Mouse (Mus musculus) CH12.LX (cell line): Measurements from ENCODE around the gene Eml5. TPM values are rescaled to one million over a fixed set of nuclear protein-coding genes. Genes with fewer than 3 reads are reported as not detected.

Experiments used
- DNase-seq: peaks from one replicate; pipeline ENCODE4 v3.0.0-alpha.2; 2013; ENCODE audit errors: extremely low read depth
- H3K27ac ChIP-seq: 2 replicates; pipeline ENCODE4 v1.5.1; 2012; ENCODE audit warnings: low read depth, mild to moderate bottlenecking, control low read depth, moderate library complexity; ENCODE audit not compliant: insufficient read depth
- H3K27me3 ChIP-seq: replicated peaks from 2 replicates; pipeline ENCODE3; 2012; ENCODE audit warnings: inconsistent platforms
- H3K36me3 ChIP-seq, 2 experiments: replicated peaks in 1 of 2; 2 replicates each; pipeline versions ENCODE3 to v1.6.1; 2012; ENCODE audit warnings: inconsistent platforms in 1 of 2, low read length in 1 of 2, mild to moderate bottlenecking in 1 of 2, mixed read lengths in 1 of 2, moderate library complexity in 1 of 2; ENCODE audit not compliant: control insufficient read depth in 1 of 2, insufficient read depth in 1 of 2
- H3K4me1 ChIP-seq, 2 experiments: 2 replicates each; pipeline ENCODE4 v1.6.1; 2012; ENCODE audit warnings: inconsistent platforms in 1 of 2, moderate library complexity in 1 of 2; ENCODE audit not compliant: insufficient read depth in 2 of 2, control insufficient read depth in 1 of 2
- H3K4me2 ChIP-seq: 2 replicates; pipeline ENCODE4 v1.6.1; 2012; ENCODE audit warnings: low read depth, mild to moderate bottlenecking, control low read depth; ENCODE audit not compliant: poor library complexity, insufficient read depth, severe bottlenecking
- H3K4me3 ChIP-seq, 3 experiments: fragments of 150-350 bp in 1 of 3; sonication (generic) in 1 of 3; replicated peaks in 1 of 3; 2 replicates each; pipeline versions ENCODE3 to v1.5.1; 2011 to 2012; ENCODE audit warnings: low read depth in 2 of 3, low read length in 2 of 3, mild to moderate bottlenecking in 2 of 3, moderate library complexity in 2 of 3, control low read depth in 1 of 3, improper control_type of control experiment in 1 of 3, inconsistent platforms in 1 of 3, mixed read lengths in 1 of 3; ENCODE audit not compliant: poor library complexity in 1 of 3
- H3K79me2 ChIP-seq: replicated peaks from 2 replicates; pipeline ENCODE4 v1.6.1; 2012; ENCODE audit warnings: mild to moderate bottlenecking, moderate library complexity; ENCODE audit not compliant: control insufficient read depth, poor library complexity, insufficient read depth, severe bottlenecking; ENCODE audit errors: extremely low read depth
- H3K9ac ChIP-seq: 2 replicates; pipeline ENCODE4 v1.6.1; 2012; ENCODE audit warnings: low read depth, mild to moderate bottlenecking, control low read depth, moderate library complexity; ENCODE audit not compliant: insufficient read depth
- H3K9me3 ChIP-seq: replicated peaks from 2 replicates; pipeline ENCODE3; 2012; ENCODE audit warnings: low read length, inconsistent platforms, mixed read lengths
- BHLHE40 ChIP-seq: IDR thresholded peaks from 2 replicates; pipeline ENCODE4 v1.6.1; 2011; ENCODE audit warnings: mild to moderate bottlenecking, low read depth, low read length, improper control_type of control experiment
- CTCF ChIP-seq, 2 experiments: IDR thresholded peaks in 1 of 2; conservative IDR thresholded peaks in 1 of 2; 2 replicates each; pipeline ENCODE4 v1.5.1; 2011 to 2012; ENCODE audit warnings: low read depth in 2 of 2, low read length in 2 of 2, improper control_type of control experiment in 1 of 2, inconsistent platforms in 1 of 2, mild to moderate bottlenecking in 1 of 2, moderate library complexity in 1 of 2
- ETS1 ChIP-seq: conservative IDR thresholded peaks from 2 replicates; pipeline ENCODE4 v1.6.1; 2012; ENCODE audit warnings: low read depth, mild to moderate bottlenecking, inconsistent platforms, low read length, improper control_type of control experiment, moderate library complexity
- HCFC1 ChIP-seq: IDR thresholded peaks from 2 replicates; pipeline ENCODE4 v1.6.1; 2012; ENCODE audit warnings: low read depth, mild to moderate bottlenecking, inconsistent platforms, low read length, improper control_type of control experiment
- JUN ChIP-seq: IDR thresholded peaks from 2 replicates; pipeline ENCODE4 v1.6.1; 2011; ENCODE audit warnings: low read depth, mild to moderate bottlenecking, low read length, improper control_type of control experiment, moderate library complexity; ENCODE audit not compliant: insufficient read depth
- JUND ChIP-seq: conservative IDR thresholded peaks from 2 replicates; pipeline ENCODE4 v1.6.1; 2011; ENCODE audit warnings: low read depth, low read length, improper control_type of control experiment
- MEF2A ChIP-seq: IDR thresholded peaks from 2 replicates; pipeline ENCODE4 v1.6.1; 2014; ENCODE audit warnings: low read depth, mild to moderate bottlenecking, inconsistent platforms, low read length, improper control_type of control experiment, borderline replicate concordance
- MXI1 ChIP-seq: IDR thresholded peaks from 2 replicates; pipeline ENCODE4 v1.6.1; 2011; ENCODE audit warnings: mild to moderate bottlenecking, low read depth, low read length, improper control_type of control experiment
- MYC ChIP-seq: IDR thresholded peaks from 2 replicates; pipeline ENCODE4 v1.6.1; 2011; ENCODE audit warnings: low read depth, mild to moderate bottlenecking, improper control_type of control experiment, low read length
- RAD21 ChIP-seq: IDR thresholded peaks from 2 replicates; pipeline ENCODE4 v1.6.1; 2011; ENCODE audit warnings: low read depth, mild to moderate bottlenecking, low read length, improper control_type of control experiment, moderate library complexity
- SMC3 ChIP-seq: IDR thresholded peaks from 2 replicates; pipeline ENCODE4 v1.6.1; 2011; ENCODE audit warnings: low read depth, low read length, improper control_type of control experiment
- TCF12 ChIP-seq: IDR thresholded peaks from 2 replicates; pipeline ENCODE4 v1.6.1; 2014; ENCODE audit warnings: low read depth, mild to moderate bottlenecking, inconsistent platforms, low read length, improper control_type of control experiment
- USF1 ChIP-seq: IDR thresholded peaks from 2 replicates; pipeline ENCODE4 v1.6.1; 2014; ENCODE audit warnings: low read depth, mild to moderate bottlenecking, inconsistent platforms, low read length, improper control_type of control experiment
- ZKSCAN1 ChIP-seq: IDR thresholded peaks from 2 replicates; pipeline ENCODE4 v1.6.1; 2012; ENCODE audit warnings: low read depth, inconsistent platforms, low read length, improper control_type of control experiment, borderline replicate concordance
- ZMIZ1 ChIP-seq: IDR thresholded peaks from 2 replicates; pipeline ENCODE4 v1.6.1; 2012; ENCODE audit warnings: low read depth, mild to moderate bottlenecking, inconsistent platforms, low read length, improper control_type of control experiment
- dilution Hi-C: fragments of 300-500 bp; cut with MboI; formaldehyde crosslinking; loops from 2 replicates; pipeline ENCODE4 v1.14.3; 2020; ENCODE audit warnings: low sequenced_read_pairs; ENCODE audit not compliant: extremely low pct_unique_long_range_greater_than_20kb, extremely low pct_ligation_motif_present
- in situ Hi-C: fragments of 300-500 bp; cut with MboI; formaldehyde crosslinking; loops from 3 replicates; pipeline ENCODE4 v1.14.3; 2019; ENCODE audit warnings: low sequenced_read_pairs, low pct_ligation_motif_present, low pct_unique_long_range_greater_than_20kb, mixed read lengths
- polyA plus RNA-seq: library from polyadenylated mRNA; unstranded; fragments of >175 nt; gene quantifications from 2 replicates; pipeline ENCODE4 v1.2.1, GENCODE M21; 2012; ENCODE audit warnings: low read depth; ENCODE audit not compliant: insufficient read length
- total RNA-seq, 2 experiments: library from RNA; depleted of rRNA; stranded (reverse); fragments of 300-350 nt in 1 of 2; fragments of >200 nt in 1 of 2; gene quantifications; 2 replicates each; pipeline ENCODE4 v1.2.3; 2012 to 2014

Eml5 gene
- total and polyA plus RNA-seq, 3 experiments: 1.8 to 5.9 (median 3.4) TPM

- Histone ChIP-seq H3K36me3 (peaks cover 0 to 2% of the 10 kb centered on the region in 2 experiments), H3K9me3 (peaks cover 2% of the 10 kb centered on the region), H3K4me2 (no peak overlapping the region), H3K4me3 (no peak overlapping the region), H3K4me1 (peaks cover 2 to 8% of the 10 kb centered on the region in 2 experiments; a peak in 3 of 4 replicates), H3K27ac (no peak overlapping the region), H3K27me3 (no peaks in the 10 kb centered on the region), H3K79me2 (no peaks in the 10 kb centered on the region), H3K9ac (no peak overlapping the region)
- dilution Hi-C loops: no loop called here
- in situ Hi-C loops: no loop called here
- TF ChIP-seq ZKSCAN1 (no peak), MEF2A (no peak)
- DNase-seq: no peak
Observed at GRCm38 (mm10) chr12:98860316-98860715, 41.0 kb downstream of the Eml5 start.

- H3K36me3 ChIP-seq: no peaks in the 10 kb centered on the region
- no peaks in the 10 kb centered on the region for H3K27me3 ChIP-seq
- no peaks in the 10 kb centered on the region for H3K4me1 ChIP-seq
- in situ Hi-C loops: no loop called here
- no peak overlapping the region for H3K27ac ChIP-seq
- peak; percentile 63 for TF ChIP-seq SMC3
- no peak for TF ChIP-seq ZKSCAN1
- no peak for TF ChIP-seq ZMIZ1
- TF ChIP-seq JUN: no peak
- TF ChIP-seq JUND: no peak
- TF ChIP-seq RAD21: peak; percentile 78
- TF ChIP-seq MYC: 0 out of 2 replicates have a peak, but pooled peaks have one; percentile 59
- no peak for TF ChIP-seq HCFC1
- no peak for TF ChIP-seq TCF12
- TF ChIP-seq BHLHE40: no peak
- peak; percentile 54 to 80; a peak in 3 of 4 replicates for TF ChIP-seq CTCF (conservative IDR thresholded peaks at IDR 0.05 in 1 of 2, IDR thresholded peaks at IDR 0.05 in 1 of 2; ENCODE audit: low read depth in 2 of 2, low read length in 2 of 2)
- TF ChIP-seq MXI1: no peak
- TF ChIP-seq ETS1: no peak
- TF ChIP-seq USF1: no peak
- H3K79me2 ChIP-seq: no peaks in the 10 kb centered on the region; the same call in 1 of the 2 replicates
- H3K4me2 ChIP-seq: no peak overlapping the region
- dilution Hi-C loops: no loop called here
- H3K9ac ChIP-seq: no peak overlapping the region
- no peaks in the 10 kb centered on the region for H3K9me3 ChIP-seq
- H3K4me3 ChIP-seq: no peak overlapping the region
- DNase-seq: peak; percentile 62
Observed at GRCm38 (mm10) chr12:98850767-98851166, 50.5 kb downstream of the Eml5 start.
